Mouse (Mus musculus): ENCODE results near the gene Rasal1. TPM values are rescaled to one million over a fixed set of nuclear protein-coding genes. Genes with fewer than 3 reads are reported as not detected.
A peak's percentile ranks its signal among the peaks of the same experiment; 100 is the strongest.

Gene Rasal1
- polyA plus RNA-seq, 1 experiment from 2014 or later = 1.8 TPM

DNA sequence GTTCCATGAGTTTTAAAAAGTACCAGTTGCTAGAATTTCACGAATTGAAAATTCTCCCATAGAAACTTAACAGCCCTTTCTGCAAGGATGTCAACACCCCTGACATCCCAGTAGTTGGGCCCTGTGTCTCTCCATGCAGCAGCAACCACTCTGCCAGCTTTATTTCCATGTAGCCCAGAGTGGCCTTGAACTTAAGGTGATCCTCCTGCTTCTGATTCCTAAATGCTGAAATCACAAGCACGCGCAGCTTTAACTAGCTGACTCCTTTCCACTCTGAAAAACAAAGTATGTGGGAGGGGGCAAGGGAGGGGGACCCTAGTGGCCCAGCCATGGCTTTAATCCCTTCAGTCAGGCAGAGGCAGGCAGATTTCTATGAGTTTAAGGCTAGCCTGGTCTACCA is 41.3 kb upstream of the Rasal1 start:
- Histone ChIP-seq H3K27me3 (replicated peaks; ENCODE audit: control insufficient read depth, insufficient read depth, low read length) (no peaks in the 10 kb centered on the region), H3K4me1 (ENCODE audit: control insufficient read depth, insufficient read depth, low read length) (peaks cover 10% of the 10 kb centered on the region), H3K9me3 (ENCODE audit: control insufficient read depth, low read length) (no peaks in the 10 kb centered on the region), H3K27ac (ENCODE audit: low read length) (no peak overlapping the region), H3K4me2 (ENCODE audit: low read depth, low read length) (no peak overlapping the region), H3K9ac (ENCODE audit: low read depth, low read length) (no peak overlapping the region), H3K36me3 (ENCODE audit: control insufficient read depth, insufficient read depth, low read length) (no peaks in the 10 kb centered on the region), H3K4me3 (ENCODE audit: low read length) (no peak overlapping the region)
- 70% methylated on average over 3 of the region's 3 CpGs for WGBS
- ATAC-seq = no peak

DNA sequence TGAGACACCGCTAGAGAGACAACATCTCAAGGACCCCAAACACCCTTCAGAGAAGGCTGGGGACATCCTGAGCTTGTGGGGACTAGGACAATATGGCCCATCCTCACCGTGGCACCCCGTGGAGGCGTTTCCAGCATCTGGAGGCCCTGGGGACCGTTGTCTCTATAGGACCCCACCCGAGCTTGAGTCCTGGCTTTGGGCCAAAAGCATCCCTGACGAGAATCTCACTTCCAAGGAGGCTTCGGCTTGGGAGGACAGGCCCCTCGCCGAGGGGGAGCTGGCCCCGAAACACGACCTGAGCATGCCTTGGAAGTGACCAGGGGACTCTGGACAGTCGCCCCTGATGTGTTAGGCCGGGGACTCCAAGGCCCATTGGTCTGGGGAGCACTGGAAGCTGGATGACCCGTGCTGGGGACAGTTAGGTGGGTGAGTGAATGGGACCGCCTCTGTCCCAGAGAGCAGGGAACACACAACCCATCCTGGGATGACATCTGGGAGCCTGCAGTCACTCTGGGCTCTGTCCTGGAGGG is 39.3 kb upstream of the Rasal1 start:
- Histone ChIP-seq H3K27me3 (replicated peaks; ENCODE audit: control insufficient read depth, insufficient read depth, low read length) (no peaks in the 10 kb centered on the region), H3K36me3 (ENCODE audit: control insufficient read depth, insufficient read depth, low read length) (no peaks in the 10 kb centered on the region), H3K4me1 (ENCODE audit: control insufficient read depth, insufficient read depth, low read length) (peaks cover 16% of the 10 kb centered on the region), H3K27ac (ENCODE audit: low read length) (no peak overlapping the region), H3K9me3 (ENCODE audit: control insufficient read depth, low read length) (no peaks in the 10 kb centered on the region), H3K4me3 (ENCODE audit: low read length) (no peak overlapping the region), H3K9ac (ENCODE audit: low read depth, low read length) (no peak overlapping the region), H3K4me2 (ENCODE audit: low read depth, low read length) (no peak overlapping the region)
- 82% methylated on average over 16 of the region's 16 CpGs for WGBS
- no peak for ATAC-seq

DNA sequence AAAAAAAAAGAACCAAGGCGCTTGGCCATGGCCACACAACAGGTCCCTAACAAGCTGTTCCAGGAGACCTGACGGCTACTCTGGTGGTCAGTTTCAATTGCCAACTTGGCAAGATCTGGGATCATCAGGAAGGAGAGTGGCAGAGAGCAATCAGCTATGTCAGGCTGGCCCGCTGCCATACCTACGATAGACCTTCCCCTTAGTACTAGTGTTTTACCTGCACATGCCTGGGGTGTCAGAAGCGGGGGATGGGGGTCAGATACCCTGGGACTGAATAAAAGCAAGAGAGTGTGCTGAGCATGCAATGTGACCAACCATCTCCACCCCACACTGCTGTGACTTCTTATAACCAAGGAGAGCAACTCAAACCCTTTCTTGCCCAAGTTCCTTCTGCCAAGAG is 37.7 kb upstream of the Rasal1 start:
- WGBS = 93% methylated on average over 5 of the region's 5 CpGs
- Histone ChIP-seq H3K9ac (ENCODE audit: low read depth, low read length) (peak overlapping the region; percentile 85; the same call in 1 of the 2 replicates), H3K27ac (ENCODE audit: low read length) (no peak overlapping the region), H3K4me2 (ENCODE audit: low read depth, low read length) (no peak overlapping the region), H3K9me3 (ENCODE audit: control insufficient read depth, low read length) (peaks cover 2% of the 10 kb centered on the region; the same call in 1 of the 2 replicates), H3K36me3 (ENCODE audit: control insufficient read depth, insufficient read depth, low read length) (peaks cover 3% of the 10 kb centered on the region), H3K4me1 (ENCODE audit: control insufficient read depth, insufficient read depth, low read length) (peaks cover 16% of the 10 kb centered on the region), H3K27me3 (replicated peaks; ENCODE audit: control insufficient read depth, insufficient read depth, low read length) (no peaks in the 10 kb centered on the region), H3K4me3 (ENCODE audit: low read length) (no peak overlapping the region)
- no peak for ATAC-seq

DNA sequence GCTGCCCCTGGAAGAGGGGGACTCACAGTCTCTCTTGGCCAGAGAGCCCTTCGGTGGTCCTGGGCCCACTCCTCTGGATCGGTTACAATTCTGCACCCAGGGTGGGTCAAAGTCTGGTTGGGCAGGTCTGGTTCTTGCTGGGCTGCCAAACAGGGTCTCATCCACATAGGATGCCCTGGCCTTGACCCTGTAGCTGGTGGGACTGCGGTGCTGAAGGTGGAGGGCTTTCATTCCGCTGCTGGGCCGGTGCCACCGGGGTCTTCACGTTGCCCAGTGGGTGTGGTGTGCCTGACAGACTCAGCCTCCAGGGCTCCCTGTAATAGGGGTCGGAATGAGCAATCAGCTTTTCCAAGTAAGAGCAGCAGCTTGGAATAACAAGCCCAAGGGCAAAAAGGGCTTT is 37.2 kb upstream of the Rasal1 start:
- peak overlapping the region; percentile 87 for H3K4me3 ChIP-seq (ENCODE audit: low read length)
- H3K9me3 ChIP-seq (ENCODE audit: control insufficient read depth, low read length) = peaks cover 5% of the 10 kb centered on the region; the same call in 1 of the 2 replicates
- no peak for ATAC-seq
- peaks cover 7% of the 10 kb centered on the region for H3K36me3 ChIP-seq (ENCODE audit: control insufficient read depth, insufficient read depth, low read length)
- WGBS = 45% methylated on average over 8 of the region's 8 CpGs
- peak overlapping the region; percentile 68 for H3K4me2 ChIP-seq (ENCODE audit: low read depth, low read length)
- H3K27me3 ChIP-seq (replicated peaks; ENCODE audit: control insufficient read depth, insufficient read depth, low read length) = no peaks in the 10 kb centered on the region
- H3K4me1 ChIP-seq (ENCODE audit: control insufficient read depth, insufficient read depth, low read length) = peaks cover 16% of the 10 kb centered on the region
- no peak overlapping the region for H3K27ac ChIP-seq (ENCODE audit: low read length)
- H3K9ac ChIP-seq (ENCODE audit: low read depth, low read length) = peak overlapping the region; percentile 85

DNA sequence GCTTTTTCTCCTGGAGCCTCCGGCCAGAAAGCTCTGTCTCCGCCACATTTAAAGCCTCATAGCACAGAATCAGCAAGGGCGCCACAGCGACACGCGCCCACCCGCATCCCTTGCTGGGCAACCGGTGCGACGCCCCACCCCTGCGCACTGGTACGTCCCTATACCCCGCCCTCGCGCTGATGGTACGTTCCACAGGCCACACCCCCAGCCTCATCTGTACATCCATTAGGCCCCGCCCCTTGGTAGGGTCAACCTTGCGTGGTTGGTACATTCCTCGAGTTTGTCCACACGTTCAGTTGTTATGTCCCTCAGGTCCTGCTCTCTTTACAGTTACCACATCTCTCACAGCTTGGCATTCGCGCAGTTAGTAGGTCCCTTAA is 36.2 kb upstream of the Rasal1 start, which contains the start of the genes Rita1 and Ddx54:
Gene Rita1 (minus strand): TSS at position 148 of the 380 bp plus-strand sequence.
Gene Ddx54 (plus strand): TSS at position 298 of the 380 bp plus-strand sequence.
- Histone ChIP-seq H3K9me3 (ENCODE audit: control insufficient read depth, low read length) (peaks cover 5% of the 10 kb centered on the region; the same call in 1 of the 2 replicates), H3K4me1 (ENCODE audit: control insufficient read depth, insufficient read depth, low read length) (peaks cover 16% of the 10 kb centered on the region), H3K9ac (ENCODE audit: low read depth, low read length) (peak within 1 kb of the TSS; percentile 85), H3K4me2 (ENCODE audit: low read depth, low read length) (peak within 1 kb of the TSS; percentile 86), H3K27ac (ENCODE audit: low read length) (peak within 1 kb of the TSS; percentile 83), H3K36me3 (ENCODE audit: control insufficient read depth, insufficient read depth, low read length) (peaks cover 13% of the 10 kb centered on the region), H3K4me3 (ENCODE audit: low read length) (peak within 1 kb of the TSS; percentile 87), H3K27me3 (replicated peaks; ENCODE audit: control insufficient read depth, insufficient read depth, low read length) (no peaks in the 10 kb centered on the region)
- WGBS = 0% methylated on average over 22 of the region's 22 CpGs
- peak; percentile 83 for ATAC-seq

DNA sequence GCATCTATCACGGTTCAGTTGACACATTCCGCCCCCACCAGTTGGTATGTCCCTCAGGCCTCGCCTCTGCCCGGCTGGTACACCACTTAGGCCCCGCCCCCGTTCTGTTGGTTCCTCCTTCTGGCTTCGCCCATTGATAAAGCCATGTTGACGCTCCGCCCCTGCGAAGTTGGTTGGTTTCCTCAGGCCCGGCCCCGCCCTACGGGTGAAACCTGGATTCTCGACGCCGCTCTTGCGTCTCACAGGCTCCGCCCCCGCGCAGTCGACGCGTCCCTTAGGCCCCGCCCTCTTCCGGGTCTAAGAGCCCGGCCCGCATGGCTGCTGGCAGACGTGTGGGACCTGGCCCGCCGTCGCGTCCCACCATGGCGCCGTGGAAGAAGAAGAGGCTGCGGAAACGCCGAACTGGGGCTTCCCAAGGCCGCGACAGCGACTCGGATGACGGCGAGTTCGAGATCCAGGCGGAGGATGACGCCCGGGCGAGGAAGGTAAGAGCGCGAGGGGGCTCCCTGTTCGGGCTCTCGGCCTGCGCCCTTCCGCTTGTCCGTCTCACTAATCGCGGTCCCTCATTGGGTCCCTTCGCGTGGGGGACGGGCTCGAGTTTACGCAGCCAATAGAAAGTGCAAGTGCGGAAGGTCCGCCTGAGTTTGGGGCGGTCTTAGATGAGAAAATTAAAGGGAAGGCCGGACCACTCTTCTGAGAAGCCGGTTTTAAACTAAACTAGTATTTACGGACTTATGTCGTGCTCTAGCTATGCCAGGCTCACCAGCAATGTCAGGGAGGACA is 35.6 kb upstream of the Rasal1 start:
- peaks cover 16% of the 10 kb centered on the region for H3K4me1 ChIP-seq (ENCODE audit: control insufficient read depth, insufficient read depth, low read length)
- H3K4me3 ChIP-seq (ENCODE audit: low read length) = peak overlapping the region; percentile 87
- H3K9ac ChIP-seq (ENCODE audit: low read depth, low read length) = peak overlapping the region; percentile 85
- H3K4me2 ChIP-seq (ENCODE audit: low read depth, low read length) = peak overlapping the region; percentile 86
- ATAC-seq = peak; percentile 93
- H3K27me3 ChIP-seq (replicated peaks; ENCODE audit: control insufficient read depth, insufficient read depth, low read length) = no peaks in the 10 kb centered on the region
- H3K9me3 ChIP-seq (ENCODE audit: control insufficient read depth, low read length) = peaks cover 5% of the 10 kb centered on the region; the same call in 1 of the 2 replicates
- H3K27ac ChIP-seq (ENCODE audit: low read length) = peak overlapping the region; percentile 83
- WGBS = under 1% methylated on average over 69 of the region's 69 CpGs
- H3K36me3 ChIP-seq (ENCODE audit: control insufficient read depth, insufficient read depth, low read length) = peaks cover 13% of the 10 kb centered on the region

DNA sequence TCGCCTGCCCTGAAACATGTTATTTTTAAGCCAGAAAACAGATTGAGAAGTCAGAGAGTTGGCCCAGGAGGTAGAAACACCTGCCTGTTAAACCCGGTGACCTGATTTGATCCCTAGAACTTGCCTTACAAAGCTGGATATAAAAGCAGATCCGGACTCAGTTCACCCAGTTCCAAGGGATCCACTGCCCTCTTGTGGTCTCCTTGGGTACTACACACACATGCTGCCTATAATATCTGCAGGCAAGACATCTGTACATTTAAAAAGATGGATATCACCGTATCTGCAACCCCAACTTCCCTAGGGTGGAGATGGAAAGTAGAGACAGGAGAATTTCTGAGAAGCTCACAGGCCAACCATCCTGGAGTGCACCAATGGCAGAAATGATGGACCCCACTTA is 32.7 kb upstream of the Rasal1 start:
- Histone ChIP-seq H3K27ac (ENCODE audit: low read length) (no peak overlapping the region), H3K4me3 (ENCODE audit: low read length) (no peak overlapping the region), H3K9me3 (ENCODE audit: control insufficient read depth, low read length) (peaks cover 5% of the 10 kb centered on the region; the same call in 1 of the 2 replicates), H3K9ac (ENCODE audit: low read depth, low read length) (no peak overlapping the region), H3K27me3 (replicated peaks; ENCODE audit: control insufficient read depth, insufficient read depth, low read length) (no peaks in the 10 kb centered on the region), H3K4me1 (ENCODE audit: control insufficient read depth, insufficient read depth, low read length) (peaks cover 15% of the 10 kb centered on the region), H3K36me3 (ENCODE audit: control insufficient read depth, insufficient read depth, low read length) (peaks cover 27% of the 10 kb centered on the region), H3K4me2 (ENCODE audit: low read depth, low read length) (no peak overlapping the region)
- ATAC-seq = no peak
- WGBS = 95% methylated on average over 4 of the region's 4 CpGs

DNA sequence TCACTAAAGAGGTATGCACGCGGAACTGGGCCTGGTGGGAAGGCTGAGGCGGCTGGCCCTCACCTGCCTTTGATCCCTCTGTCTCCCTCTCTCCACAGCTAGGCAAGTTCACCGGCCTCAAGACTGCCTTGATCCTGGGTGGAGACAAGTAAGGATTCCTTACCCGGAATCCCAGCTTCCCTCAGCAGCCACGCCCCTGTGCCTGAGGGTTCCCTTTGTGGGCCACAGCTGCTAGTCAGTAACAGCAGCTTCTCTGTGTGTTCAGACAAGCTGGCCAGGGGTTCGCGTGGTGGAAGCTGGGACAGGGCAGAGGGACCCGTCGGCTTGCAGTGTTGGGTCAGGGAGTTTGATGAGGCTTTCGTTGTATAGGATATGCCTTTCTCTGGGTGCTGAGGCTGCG is 29.8 kb upstream of the Rasal1 start:
- Histone ChIP-seq H3K9ac (ENCODE audit: low read depth, low read length) (no peak overlapping the region), H3K9me3 (ENCODE audit: control insufficient read depth, low read length) (peaks cover 5% of the 10 kb centered on the region; the same call in 1 of the 2 replicates), H3K27ac (ENCODE audit: low read length) (no peak overlapping the region), H3K4me3 (ENCODE audit: low read length) (no peak overlapping the region), H3K36me3 (ENCODE audit: control insufficient read depth, insufficient read depth, low read length) (peaks cover 42% of the 10 kb centered on the region), H3K27me3 (replicated peaks; ENCODE audit: control insufficient read depth, insufficient read depth, low read length) (no peaks in the 10 kb centered on the region), H3K4me1 (ENCODE audit: control insufficient read depth, insufficient read depth, low read length) (0 out of 2 replicates have a peak, but pooled peaks cover 4% of the 10 kb centered on the region), H3K4me2 (ENCODE audit: low read depth, low read length) (no peak overlapping the region)
- WGBS = 85% methylated on average over 12 of the region's 12 CpGs
- ATAC-seq = no peak

DNA sequence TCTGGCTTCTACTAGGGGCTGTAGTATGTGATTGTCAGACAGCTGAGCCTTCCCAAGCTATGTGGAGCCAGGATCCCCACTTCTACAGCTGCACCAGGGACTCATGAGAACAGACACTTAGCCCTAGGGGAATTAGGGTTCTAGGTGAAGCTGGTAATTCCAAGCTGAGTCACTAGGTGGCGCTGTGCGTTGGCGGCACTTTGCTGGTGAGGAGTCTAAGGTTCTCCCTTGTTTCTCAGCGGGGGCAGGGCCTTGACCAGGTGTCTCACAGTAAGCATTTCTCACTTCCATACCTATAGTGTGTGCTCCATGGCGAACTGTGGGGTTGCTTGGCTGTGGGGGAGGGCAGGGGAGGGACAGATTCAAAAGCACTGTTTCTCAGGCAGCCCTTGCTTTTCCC is 29.4 kb upstream of the Rasal1 start:
- Histone ChIP-seq H3K9me3 (ENCODE audit: control insufficient read depth, low read length) (peaks cover 5% of the 10 kb centered on the region; the same call in 1 of the 2 replicates), H3K4me3 (ENCODE audit: low read length) (no peak overlapping the region), H3K27me3 (replicated peaks; ENCODE audit: control insufficient read depth, insufficient read depth, low read length) (no peaks in the 10 kb centered on the region), H3K4me1 (ENCODE audit: control insufficient read depth, insufficient read depth, low read length) (no peaks in the 10 kb centered on the region), H3K27ac (ENCODE audit: low read length) (no peak overlapping the region), H3K4me2 (ENCODE audit: low read depth, low read length) (no peak overlapping the region), H3K9ac (ENCODE audit: low read depth, low read length) (no peak overlapping the region), H3K36me3 (ENCODE audit: control insufficient read depth, insufficient read depth, low read length) (peaks cover 44% of the 10 kb centered on the region)
- ATAC-seq = no peak
- WGBS = 15% methylated on average over 5 of the region's 5 CpGs
